Mouse (Mus musculus) heart, adult 2 months (tissue): ENCODE data around the gene Foxl2. TPM values are rescaled to one million over a fixed set of nuclear protein-coding genes. Genes with fewer than 3 reads are reported as not detected.

Experiments
- DNase-seq, 2 experiments: peaks; one replicate each; pipeline ENCODE4 v3.0.0; 2021
- H3K27ac ChIP-seq: fragments of 200-600 bp; 2 replicates; pipeline ENCODE4 v1.8.1; 2022
- H3K27me3 ChIP-seq: fragments of 200-500 bp; 2 replicates; pipeline ENCODE4 v1.6.1; 2012; ENCODE audit warnings: mild to moderate bottlenecking, low read length, inconsistent platforms, mixed read lengths; ENCODE audit not compliant: control insufficient read depth, insufficient read depth
- H3K36me3 ChIP-seq: fragments of 200-500 bp; 2 replicates; pipeline ENCODE4 v1.6.1; 2012; ENCODE audit warnings: low read length, inconsistent platforms; ENCODE audit not compliant: control insufficient read depth, insufficient read depth
- H3K4me1 ChIP-seq: fragments of 200-500 bp; 2 replicates; pipeline ENCODE4 v1.6.1; 2011; ENCODE audit warnings: low read length; ENCODE audit not compliant: control insufficient read depth, insufficient read depth
- H3K4me3 ChIP-seq: fragments of 200-600 bp; 2 replicates; pipeline ENCODE4 v1.8.1; 2022
- H3K79me2 ChIP-seq: fragments of 200-500 bp; replicated peaks from 2 replicates; pipeline ENCODE4 v1.6.1; 2012; ENCODE audit warnings: mild to moderate bottlenecking, inconsistent platforms, low read length, moderate library complexity, mixed read lengths; ENCODE audit not compliant: control insufficient read depth, insufficient read depth
- H3K9ac ChIP-seq: fragments of 200-500 bp; 2 replicates; pipeline ENCODE4 v1.6.1; 2012; ENCODE audit warnings: low read depth, mild to moderate bottlenecking, control low read depth, inconsistent platforms, low read length, mixed read lengths
- CTCF ChIP-seq: fragments of 200-600 bp; IDR thresholded peaks from 2 replicates; pipeline ENCODE4 v1.8.1; 2022; ENCODE audit warnings: antibody characterized with exemption, mild to moderate bottlenecking, moderate library complexity
- EP300 ChIP-seq: fragments of 200-500 bp; IDR thresholded peaks from 2 replicates; pipeline ENCODE4 v1.6.1; 2011; ENCODE audit warnings: low read depth, low read length, control low read depth; ENCODE audit not compliant: insufficient read depth
- POLR2A ChIP-seq: fragments of 200-500 bp; IDR thresholded peaks from 2 replicates; pipeline ENCODE4 v1.6.1; 2011; ENCODE audit warnings: mild to moderate bottlenecking, low read depth, low read length, control low read depth; ENCODE audit not compliant: insufficient read depth
- WGBS: fragments of 180-500 bp; shearing (Covaris S2); methylation state at CpG from one replicate; pipeline ENCODE4 v1.1.7; 2018; 5-methylcytosine and 5-hydroxymethylcytosine counted together
- intact Hi-C: fragments of 180-260 bp; cut with DNase I; formaldehyde crosslinking; loops from one replicate; pipeline ENCODE4 v1.15.1; 2025
- polyA plus RNA-seq: library from polyadenylated mRNA; depleted of rRNA; stranded (reverse); fragments of >200 nt; gene quantifications from 2 replicates; pipeline ENCODE4 v1.2.3, GENCODE M21; 2012; rRNA removed
- total RNA-seq, 2 experiments: library from RNA; stranded (reverse); gene quantifications; 2 replicates each; pipeline ENCODE4 v1.2.3; 2021

Gene Foxl2
- total and polyA plus RNA-seq, 3 experiments = not detected

DNA sequence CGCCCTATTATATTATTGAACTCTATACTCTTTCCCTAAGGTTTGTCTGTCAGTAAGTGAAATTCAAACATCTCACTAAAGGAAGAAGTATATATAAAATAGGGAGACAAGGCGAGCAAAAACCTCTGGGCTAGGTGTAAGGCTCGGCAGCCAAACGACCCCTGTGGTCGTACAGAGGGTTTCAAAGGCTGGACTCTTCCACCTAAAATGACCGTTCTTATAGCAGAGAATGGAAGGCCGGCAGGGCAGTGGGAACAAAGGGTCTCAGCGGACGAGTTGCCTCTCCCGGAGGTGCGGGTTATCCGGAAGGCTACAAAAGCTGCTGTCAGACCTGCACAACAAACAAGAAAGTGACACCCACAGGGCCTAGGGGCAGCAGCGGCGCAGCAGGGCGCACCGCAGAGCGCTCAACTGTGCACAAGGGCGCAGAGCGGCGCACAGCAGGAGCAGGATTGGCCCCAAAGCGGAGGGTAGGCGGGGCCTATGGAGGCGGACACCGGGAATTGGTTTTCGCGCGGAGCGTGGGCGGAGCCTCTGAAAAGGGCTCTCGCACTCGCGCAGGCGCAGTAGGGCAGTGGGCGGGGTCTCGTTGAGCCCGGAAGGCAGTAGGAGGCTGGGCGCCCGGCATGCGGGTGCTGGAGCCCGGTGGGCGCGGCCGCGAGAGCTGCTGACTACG, 30.9 kb downstream of the Foxl2 start, which contains the start of gene Faim:
Faim (plus strand) TSS at position 574 of the 676 bp plus-strand sequence.
- Histone ChIP-seq H3K9ac (peak within 1 kb of the TSS; percentile 74), H3K36me3 (peaks cover 2% of the 10 kb centered on the region; the same call in 1 of the 2 replicates), H3K27me3 (no peaks in the 10 kb centered on the region), H3K27ac (peak within 1 kb of the TSS; percentile 54), H3K79me2 (no peaks in the 10 kb centered on the region), H3K4me3 (peak within 1 kb of the TSS; percentile 82), H3K4me1 (peaks cover 2% of the 10 kb centered on the region)
- intact Hi-C loops = no loop called here
- peak; percentile 100 for DNase-seq
- 2% methylated on average over 45 of the region's 45 CpGs for WGBS
- TF ChIP-seq CTCF = peak; percentile 39
- peak; percentile 92 for TF ChIP-seq POLR2A
- TF ChIP-seq EP300 = 0 out of 2 replicates have a peak, but pooled peaks have one; percentile 26

DNA sequence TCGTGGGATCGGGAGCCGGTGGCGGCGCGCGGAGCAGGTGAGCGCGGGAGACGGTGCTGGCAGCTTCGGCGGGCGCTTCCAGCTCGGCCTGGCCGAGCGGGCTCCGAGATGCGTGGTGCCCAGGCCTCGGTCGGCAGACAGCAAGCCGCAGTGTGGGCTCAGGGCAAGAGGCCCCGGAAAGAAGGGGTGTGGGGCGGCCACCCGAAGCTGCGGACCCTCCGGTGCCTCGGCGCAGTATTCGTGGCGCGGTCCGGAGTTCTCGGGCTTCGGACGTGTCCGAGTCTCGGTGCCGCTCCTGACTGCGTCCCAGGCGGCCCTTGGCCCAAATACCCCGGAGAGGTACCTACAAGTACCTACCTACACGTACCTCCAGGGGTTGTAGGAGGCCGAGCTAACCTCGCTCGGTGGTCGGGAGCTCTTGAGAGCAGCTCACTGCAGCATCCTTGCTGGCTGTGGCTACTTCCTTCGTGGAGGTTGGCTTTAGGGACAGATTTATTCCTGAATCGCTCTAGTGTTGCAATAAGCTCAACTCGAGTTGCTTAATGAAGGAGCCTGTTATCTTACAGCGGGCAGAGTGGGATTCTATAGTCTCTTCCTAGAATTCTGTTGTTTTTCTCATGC, 31.5 kb downstream of the Foxl2 start:
- TF ChIP-seq CTCF (no peak), POLR2A (no peak), EP300 (no peak)
- H3K36me3 ChIP-seq = peaks cover 2% of the 10 kb centered on the region; the same call in 1 of the 2 replicates
- H3K27me3 ChIP-seq = no peaks in the 10 kb centered on the region
- H3K27ac ChIP-seq = peak overlapping the region; percentile 30; the same call in 1 of the 2 replicates
- peaks cover 2% of the 10 kb centered on the region for H3K4me1 ChIP-seq
- no peak for DNase-seq
- no peaks in the 10 kb centered on the region for H3K79me2 ChIP-seq
- intact Hi-C loops = no loop called here
- H3K9ac ChIP-seq = peak overlapping the region; percentile 74
- under 1% methylated on average over 49 of the region's 50 CpGs for WGBS
- H3K4me3 ChIP-seq = peak overlapping the region; percentile 82

DNA sequence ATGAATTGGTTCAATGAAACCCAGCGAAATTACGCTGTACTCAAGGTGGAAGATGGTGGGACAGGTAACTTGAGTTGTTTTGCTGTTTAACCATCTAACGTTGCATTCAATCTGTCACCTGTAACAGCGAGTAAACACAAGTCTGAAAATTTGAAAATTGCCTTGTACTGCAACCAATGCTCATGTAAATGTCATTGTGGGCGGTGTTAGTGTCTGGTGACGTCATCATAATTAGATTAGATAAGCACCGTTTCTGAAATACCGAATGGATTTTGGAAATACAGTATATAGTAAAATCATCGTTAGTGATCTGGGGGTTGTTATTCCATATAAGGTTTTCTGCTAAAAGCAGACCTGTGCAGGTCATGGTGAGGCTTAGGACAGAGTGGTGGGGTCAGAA, 32.0 kb downstream of the Foxl2 start:
- WGBS = 37% methylated on average over 9 of the region's 9 CpGs
- intact Hi-C loops = no loop called here
- H3K27me3 ChIP-seq = no peaks in the 10 kb centered on the region
- H3K27ac ChIP-seq = no peak overlapping the region
- peaks cover 2% of the 10 kb centered on the region for H3K4me1 ChIP-seq
- peaks cover 2% of the 10 kb centered on the region; the same call in 1 of the 2 replicates for H3K36me3 ChIP-seq
- no peak overlapping the region for H3K9ac ChIP-seq
- H3K4me3 ChIP-seq = peak overlapping the region; percentile 82; the same call in 1 of the 2 replicates
- no peak for TF ChIP-seq CTCF
- TF ChIP-seq EP300 = no peak
- no peak for TF ChIP-seq POLR2A
- DNase-seq = no peak
- no peaks in the 10 kb centered on the region for H3K79me2 ChIP-seq

DNA sequence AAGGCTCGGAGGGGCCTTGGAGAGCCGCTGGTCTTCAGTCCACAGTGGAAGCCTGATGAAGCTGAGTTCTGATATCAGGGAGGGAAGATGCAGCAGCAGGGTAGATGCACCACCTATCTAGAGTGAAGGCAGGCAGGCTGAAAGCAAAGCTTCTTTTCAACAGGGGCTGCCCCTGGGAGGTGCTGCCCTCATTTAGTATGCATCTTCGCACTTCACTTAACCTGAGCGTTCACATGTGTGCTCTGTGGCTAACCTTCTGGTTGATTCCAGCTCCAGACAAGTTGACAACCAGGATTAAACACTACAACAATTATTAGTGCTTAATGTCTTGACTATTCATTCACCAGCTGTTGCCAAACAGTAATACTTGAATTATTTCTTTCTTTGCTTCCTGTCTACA, 39.0 kb downstream of the Foxl2 start:
- Histone ChIP-seq H3K27ac (no peak overlapping the region), H3K4me3 (no peak overlapping the region), H3K4me1 (no peaks in the 10 kb centered on the region), H3K36me3 (no peaks in the 10 kb centered on the region), H3K27me3 (no peaks in the 10 kb centered on the region), H3K9ac (no peak overlapping the region), H3K79me2 (no peaks in the 10 kb centered on the region)
- DNase-seq = no peak
- intact Hi-C loops = no loop called here
- 95% methylated on average over 4 of the region's 4 CpGs for WGBS
- TF ChIP-seq POLR2A (no peak), CTCF (no peak), EP300 (no peak)

DNA sequence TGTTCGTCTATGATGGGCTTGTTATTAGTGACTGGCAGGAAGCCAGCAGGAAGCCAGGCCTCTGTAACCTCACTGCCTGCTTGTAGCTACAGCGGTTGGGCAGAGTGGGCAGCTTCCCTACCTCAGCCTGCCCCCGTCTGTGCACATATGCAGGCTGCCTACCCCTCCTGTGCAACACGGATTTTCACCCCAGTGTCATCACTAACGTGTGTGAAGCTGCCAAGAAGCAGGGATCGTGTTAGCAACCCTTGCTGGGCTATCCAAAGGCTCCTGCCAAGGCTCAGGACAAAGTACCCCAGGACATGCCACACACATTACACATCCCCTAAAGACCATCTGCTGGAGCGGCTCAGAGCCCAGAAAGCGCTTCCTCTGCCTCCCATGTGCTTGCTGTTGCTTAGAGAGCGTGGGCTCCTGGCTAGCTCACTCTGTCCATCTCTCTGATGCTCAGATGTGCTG, 44.8 kb downstream of the Foxl2 start:
- Histone ChIP-seq H3K4me3 (no peak overlapping the region), H3K79me2 (no peaks in the 10 kb centered on the region), H3K36me3 (no peaks in the 10 kb centered on the region), H3K9ac (no peak overlapping the region), H3K4me1 (no peaks in the 10 kb centered on the region), H3K27ac (no peak overlapping the region), H3K27me3 (no peaks in the 10 kb centered on the region)
- 50% methylated on average over 9 of the region's 9 CpGs for whole genome bisulfite sequencing
- TF ChIP-seq CTCF = no peak
- no peak for TF ChIP-seq EP300
- TF ChIP-seq POLR2A = no peak
- no peak for DNase-seq
- intact Hi-C loops = no loop called here

DNA sequence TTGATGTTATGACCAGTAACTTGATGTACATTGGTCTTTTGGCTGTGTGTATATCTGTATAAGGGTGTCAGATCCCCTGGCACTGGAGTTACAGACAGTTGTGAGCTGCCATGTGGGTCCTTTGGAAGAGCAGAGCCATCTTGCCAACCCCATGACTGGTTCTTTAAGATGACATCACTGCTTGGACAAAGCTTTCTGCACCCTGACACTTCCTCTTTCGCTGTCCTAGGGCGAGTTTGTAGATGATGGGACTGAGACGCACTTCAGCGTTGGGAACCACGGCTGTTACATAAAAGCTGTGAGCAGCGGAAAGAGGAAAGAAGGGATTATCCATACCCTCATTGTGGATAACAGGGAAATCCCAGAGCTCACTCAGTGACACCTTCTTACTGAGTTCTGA, 46.2 kb downstream of the Foxl2 start:
- no peak overlapping the region for H3K27ac ChIP-seq
- TF ChIP-seq CTCF = no peak
- TF ChIP-seq EP300 = no peak
- no peak for TF ChIP-seq POLR2A
- no peak overlapping the region for H3K9ac ChIP-seq
- intact Hi-C loops = no loop called here
- H3K36me3 ChIP-seq = no peaks in the 10 kb centered on the region
- H3K79me2 ChIP-seq = no peaks in the 10 kb centered on the region
- H3K4me3 ChIP-seq = no peak overlapping the region
- 89% methylated on average over 6 of the region's 6 CpGs for WGBS
- no peaks in the 10 kb centered on the region for H3K4me1 ChIP-seq
- H3K27me3 ChIP-seq = no peaks in the 10 kb centered on the region
- no peak for DNase-seq

Other genes starting within 250 kb of the Foxl2 start
- not detected for gene Prr23a1, start 112.8 kb upstream of the Foxl2 start, total RNA-seq
- gene Prr23a1, start 112.8 kb upstream of the Foxl2 start, polyA plus RNA-seq = not detected in 2 replicates
- not detected for gene Prr23a2, start 98.8 kb upstream of the Foxl2 start, total RNA-seq
- not detected in 2 replicates for gene Prr23a2, start 98.8 kb upstream of the Foxl2 start, polyA plus RNA-seq
- gene Prr23a3, start 90.5 kb upstream of the Foxl2 start, total RNA-seq = not detected
- not detected in 2 replicates for gene Prr23a3, start 90.5 kb upstream of the Foxl2 start, polyA plus RNA-seq
- gene 7420426K07Rik, start 52.2 kb upstream of the Foxl2 start, total RNA-seq = not detected
- not detected in 2 replicates for gene 7420426K07Rik, start 52.2 kb upstream of the Foxl2 start, polyA plus RNA-seq
- gene Faim, start 31.1 kb downstream of the Foxl2 start, total RNA-seq = 1 to 10 TPM; 4.1 to 5.4 TPM
- gene Faim, start 31.1 kb downstream of the Foxl2 start, polyA plus RNA-seq = 2.1 and 3.7 TPM in 2 replicates
- gene Gm1123, start 80.4 kb downstream of the Foxl2 start, total RNA-seq = not detected
- gene Gm1123, start 80.4 kb downstream of the Foxl2 start, polyA plus RNA-seq = 0.12 TPM in 1 of 2 replicates, not detected in the other
- 10 to 100 TPM in 1 of 2 experiments, 1 to 10 TPM in 1; 10.0 to 10.8 TPM for gene Pik3cb, start 185.3 kb downstream of the Foxl2 start, total RNA-seq
- 2.6 and 6.3 TPM in 2 replicates for gene Pik3cb, start 185.3 kb downstream of the Foxl2 start, polyA plus RNA-seq